Mouse (Mus musculus) neural tube, embryonic 13.5 days (tissue): Measurements from ENCODE around the gene Ddah1. TPM values are rescaled to one million over a fixed set of nuclear protein-coding genes. Genes with fewer than 3 reads are reported as not detected.

Experiments
- polyA plus RNA-seq: library from polyadenylated mRNA; unstranded; fragments of >200 nt; fragmentation: Nextera tagmentation; extraction: Ambion mirVana; gene quantifications from 2 replicates; pipeline ENCODE4 v1.2.1, GENCODE M21; 2015

Ddah1 gene
- polyA plus RNA-seq, 1 experiment from 2014 or later = 83.1 TPM

Other genes starting within 250 kb of the Ddah1 start
- gene Znhit6, start 182.5 kb upstream of the Ddah1 start, polyA plus RNA-seq = 34.8 and 36.6 TPM in 2 replicates
- gene Ccn1, start 108.7 kb upstream of the Ddah1 start, polyA plus RNA-seq = 11.3 and 13.7 TPM in 2 replicates
- gene Bcl10, start 164.1 kb downstream of the Ddah1 start, polyA plus RNA-seq = 40.7 and 48.9 TPM in 2 replicates
- gene 2410004B18Rik, start 179.3 kb downstream of the Ddah1 start, polyA plus RNA-seq = 69.0 and 80.3 TPM in 2 replicates
- gene Syde2, start 229.2 kb downstream of the Ddah1 start, polyA plus RNA-seq = 0.33 and 0.45 TPM in 2 replicates